Mouse (Mus musculus) cerebellum, adult 11-12 months (tissue): ENCODE measurements around the gene Olfr1441.

Experiments
- DNase-seq: peaks from one replicate; pipeline ENCODE4 v3.0.0; 2022

Gene Olfr1441

GRCm38 (mm10) chr19:12417361-12417760 lies at the start of gene Olfr1441:
TSS of gene Olfr1441 (plus strand) at chr19:12417433.
- no peak for DNase-seq

- no peak for DNase-seq
Measured at GRCm38 (mm10) chr19:12373004-12373403, 44.2 kb upstream of the Olfr1441 start.

GRCm38 (mm10) chr19:12374465-12375025 lies 42.7 kb upstream of the Olfr1441 start:
- no peak for DNase-seq

- no peak for DNase-seq
Measured at GRCm38 (mm10) chr19:12386979-12387378, 30.3 kb upstream of the Olfr1441 start, which contains the start of gene Olfr1440. TSS of gene Olfr1440 (plus strand) at chr19:12387279.

- no peak for DNase-seq
Measured at GRCm38 (mm10) chr19:12413737-12414136, 3.5 kb upstream of the Olfr1441 start.

DNA sequence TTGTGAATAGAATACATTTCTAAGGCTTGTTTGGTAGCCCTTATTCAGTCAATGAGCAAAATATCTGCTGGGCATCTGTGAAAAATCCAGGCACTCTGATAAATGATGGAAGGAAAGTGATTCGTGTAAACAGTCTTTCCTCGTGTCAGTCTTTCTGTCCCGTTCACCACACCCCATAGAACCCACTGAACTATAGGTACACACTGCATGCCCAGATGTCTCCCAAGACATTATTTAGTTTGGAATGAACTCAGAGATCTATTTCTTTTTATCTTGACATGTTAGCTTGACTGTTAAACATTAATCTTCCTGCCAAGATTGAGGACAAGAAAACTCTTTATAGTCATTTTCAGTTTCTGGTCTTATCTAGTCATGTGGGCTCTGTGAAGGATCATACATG lies 1.1 kb downstream of the Olfr1441 start:
- DNase-seq: no peak

DNA sequence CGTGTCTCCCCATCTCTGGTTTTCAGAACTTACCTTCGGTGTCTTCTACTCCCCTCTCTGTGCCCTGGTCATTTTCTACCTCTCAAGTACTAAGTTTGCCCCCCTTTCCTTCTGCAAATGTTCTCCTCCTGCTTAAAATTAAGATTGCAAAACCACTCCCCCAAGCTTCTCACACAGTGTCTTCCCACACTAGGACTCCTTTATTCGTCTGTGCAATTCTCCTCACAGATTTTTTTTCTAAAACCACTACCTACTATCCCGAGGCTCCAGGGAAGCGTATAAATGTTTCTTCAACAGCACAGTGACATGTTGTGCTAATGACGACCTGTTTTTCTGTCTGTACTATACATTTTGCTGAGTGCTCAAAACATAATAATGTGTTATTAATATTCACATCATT lies 3.3 kb downstream of the Olfr1441 start:
- DNase-seq: no peak

- no peak for DNase-seq
Measured at GRCm38 (mm10) chr19:12421680-12422079, 4.4 kb downstream of the Olfr1441 start.

DNA sequence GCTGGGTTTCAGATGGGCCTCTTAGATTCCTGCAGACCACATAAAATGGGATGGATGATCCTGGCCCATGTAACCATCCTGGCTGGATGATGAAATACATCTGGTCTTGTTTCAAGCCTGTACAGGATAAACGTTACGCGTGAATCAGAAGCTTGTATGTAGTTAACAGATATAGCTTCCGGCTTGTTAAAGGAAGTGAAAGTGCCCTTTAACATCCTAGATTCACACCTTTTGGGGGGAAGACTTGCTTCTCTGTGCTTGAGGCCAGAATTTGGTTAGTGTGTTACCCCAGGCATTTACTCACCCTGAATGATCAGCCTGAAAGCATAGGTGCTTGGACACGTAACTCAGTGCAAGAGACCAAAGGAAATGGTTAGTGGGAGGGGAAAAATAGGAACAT lies 9.9 kb downstream of the Olfr1441 start:
- DNase-seq: no peak

DNA sequence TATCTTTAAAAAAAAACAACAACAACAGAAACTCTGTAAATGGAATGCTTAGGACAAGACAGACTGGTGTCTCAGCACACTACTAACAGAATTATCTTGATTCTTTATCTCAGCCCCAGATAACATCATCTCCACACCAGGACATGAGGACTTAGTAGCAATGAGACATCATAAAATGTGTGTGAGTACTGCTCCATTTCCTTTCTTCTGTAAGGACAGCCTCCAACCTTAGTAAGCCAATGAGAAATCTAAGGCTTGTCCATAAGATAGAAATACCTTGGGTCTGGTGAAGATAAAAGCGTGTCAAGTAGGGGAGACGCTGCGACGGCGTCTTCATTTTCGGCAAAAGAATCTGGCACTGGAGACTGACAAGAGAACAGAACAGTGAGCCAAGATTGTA lies 10.4 kb downstream of the Olfr1441 start, which contains the start of gene Pfpl:
TSS of gene Pfpl (plus strand) at position 301 of the 400 bp plus-strand sequence.
- DNase-seq: no peak

DNA sequence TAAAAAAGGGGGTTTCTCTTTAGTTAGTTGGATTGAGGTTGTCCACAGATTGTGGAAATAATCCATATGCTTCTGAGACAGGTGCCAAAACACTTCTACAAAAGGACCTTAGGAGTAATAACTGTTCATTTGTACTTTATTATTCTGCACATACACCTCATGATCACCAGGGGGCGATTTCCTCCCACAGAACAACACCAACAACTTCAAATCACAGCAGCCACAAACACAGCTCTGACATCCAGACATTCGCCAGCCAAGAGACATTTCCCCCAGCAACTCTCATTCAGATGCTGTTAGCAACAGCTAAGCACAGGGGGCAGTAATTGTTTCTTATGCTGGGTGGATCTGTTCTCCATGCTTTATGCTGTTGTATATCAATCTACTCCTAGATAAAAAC lies 15.8 kb downstream of the Olfr1441 start:
- peak; percentile 6 for DNase-seq

GRCm38 (mm10) chr19:12435011-12435416 lies 17.8 kb downstream of the Olfr1441 start:
- no peak for DNase-seq

DNA sequence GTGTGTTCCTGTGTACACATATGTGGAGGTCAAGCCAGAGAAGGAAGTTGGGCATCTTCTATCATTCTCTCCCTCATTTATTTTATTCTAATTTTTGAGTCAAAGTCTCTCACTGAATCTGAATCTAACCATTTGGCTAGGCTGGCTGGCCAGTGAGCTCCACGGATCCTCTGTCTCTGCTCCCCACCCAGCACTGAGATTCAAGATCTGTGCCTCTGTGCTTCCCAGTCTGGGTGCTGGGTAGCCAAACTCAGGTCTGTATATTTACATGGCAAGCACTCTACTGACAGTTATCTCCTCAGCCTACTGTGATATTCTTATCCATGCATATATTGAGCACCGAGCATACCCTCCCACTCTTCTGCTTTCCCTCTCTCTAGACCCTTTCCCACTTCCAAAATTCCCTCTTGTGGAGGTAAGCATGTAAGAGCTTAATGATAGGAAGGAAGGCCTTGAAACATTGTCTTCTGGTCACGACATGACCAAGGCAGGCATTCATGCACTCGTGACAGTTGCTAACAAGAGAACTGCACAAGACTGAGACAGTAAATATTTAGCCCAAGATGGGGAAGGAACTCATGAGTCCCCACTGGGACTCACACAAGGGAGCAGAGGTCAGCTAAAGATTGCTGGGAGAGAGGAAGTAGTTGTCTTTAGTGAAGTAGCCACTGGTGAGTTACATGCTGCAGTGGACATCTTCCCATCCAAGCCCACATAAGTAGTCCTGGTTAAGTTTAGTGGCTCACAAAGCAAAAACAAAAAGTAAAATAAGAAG lies 18.7 kb downstream of the Olfr1441 start:
- no peak for DNase-seq

DNA sequence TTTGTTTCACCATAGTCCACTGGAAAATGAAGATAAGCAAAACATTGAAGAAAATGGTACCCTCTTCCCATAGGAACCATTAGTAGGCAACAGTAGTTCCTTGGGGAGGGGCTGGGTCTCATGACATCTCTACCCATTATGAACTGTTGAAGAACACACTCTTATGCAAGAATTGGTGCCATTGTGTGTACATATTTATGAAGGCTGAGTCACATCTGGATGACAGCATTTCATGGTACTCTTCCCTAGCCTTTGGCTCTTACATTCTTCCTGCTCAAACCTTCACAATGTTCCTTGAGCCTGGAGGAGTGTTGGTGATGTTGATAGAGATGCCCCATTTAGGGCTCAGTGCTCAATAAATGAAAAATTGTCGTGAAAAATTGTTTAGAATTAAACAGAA lies 22.3 kb downstream of the Olfr1441 start:
- no peak for DNase-seq

DNA sequence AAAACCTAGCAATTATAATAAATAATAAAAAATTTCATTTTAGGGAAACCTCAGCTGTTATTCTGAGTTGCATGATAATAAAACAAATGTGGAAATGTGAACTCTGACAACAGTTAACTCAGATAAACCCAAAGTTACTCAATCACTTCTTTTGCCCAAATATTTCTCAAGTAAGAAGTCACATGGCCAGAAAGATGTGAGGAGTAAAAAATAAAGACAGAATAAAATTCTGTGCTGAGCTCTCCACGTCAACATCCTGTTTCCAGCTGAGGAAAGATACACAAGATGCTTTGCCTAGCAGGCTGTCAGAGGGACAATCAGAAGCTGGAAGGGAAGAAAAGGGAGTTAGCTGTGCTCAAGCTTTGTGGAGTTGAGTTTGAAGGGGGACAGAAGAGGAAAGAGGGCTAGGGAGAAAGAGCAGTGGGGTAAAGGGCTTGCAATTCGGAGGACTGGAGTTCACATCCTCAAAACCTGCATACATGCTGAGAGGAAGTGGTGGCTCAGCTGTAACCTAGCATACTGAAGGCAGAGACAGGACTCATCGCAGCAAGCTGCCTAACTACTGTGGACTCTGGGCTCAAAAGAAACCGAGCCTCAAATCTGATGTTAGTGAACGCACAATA lies 23.0 kb downstream of the Olfr1441 start:
- DNase-seq: no peak

- DNase-seq: no peak
Measured at GRCm38 (mm10) chr19:12442560-12442959, 25.3 kb downstream of the Olfr1441 start.

GRCm38 (mm10) chr19:12445014-12445413 lies 27.8 kb downstream of the Olfr1441 start:
- DNase-seq: no peak

DNA sequence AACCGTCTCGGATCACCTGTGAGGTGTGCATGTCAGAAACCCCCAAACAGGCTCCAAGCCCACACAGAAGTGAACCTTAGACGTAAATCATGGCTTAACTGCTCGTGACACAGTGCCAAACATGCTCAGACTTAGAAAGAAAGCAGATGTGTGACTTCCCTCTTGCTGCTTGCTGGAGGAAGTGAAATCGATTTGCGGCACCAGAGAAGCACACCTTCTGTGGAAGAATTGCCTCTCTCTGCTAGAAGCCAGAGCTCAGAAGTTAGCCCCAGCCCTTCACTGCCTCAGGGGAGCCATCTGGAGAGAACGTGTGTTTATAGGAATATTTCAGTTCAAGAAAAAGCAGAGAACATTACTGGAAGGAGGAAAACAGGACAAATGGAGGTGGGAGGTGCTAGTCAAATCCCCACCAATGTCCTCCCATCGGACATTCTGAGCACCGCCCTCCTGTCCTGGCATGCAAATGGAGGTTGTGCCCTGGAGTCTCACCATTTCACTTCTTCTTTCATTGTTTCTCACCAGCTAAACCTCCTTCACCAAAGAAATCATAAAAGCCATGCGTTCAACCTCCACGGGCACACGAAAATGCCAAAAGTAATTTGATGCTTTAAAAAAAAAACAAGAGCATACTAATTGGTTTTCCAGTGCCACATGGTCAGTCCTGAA lies 40.3 kb downstream of the Olfr1441 start:
- DNase-seq: no peak

GRCm38 (mm10) chr19:12459516-12459915 lies 42.3 kb downstream of the Olfr1441 start:
- no peak for DNase-seq

GRCm38 (mm10) chr19:12460282-12461249 lies 43.3 kb downstream of the Olfr1441 start, which contains the start of gene Mpeg1:
TSS of gene Mpeg1 (plus strand) at chr19:12460779.
- no peak for DNase-seq

DNA sequence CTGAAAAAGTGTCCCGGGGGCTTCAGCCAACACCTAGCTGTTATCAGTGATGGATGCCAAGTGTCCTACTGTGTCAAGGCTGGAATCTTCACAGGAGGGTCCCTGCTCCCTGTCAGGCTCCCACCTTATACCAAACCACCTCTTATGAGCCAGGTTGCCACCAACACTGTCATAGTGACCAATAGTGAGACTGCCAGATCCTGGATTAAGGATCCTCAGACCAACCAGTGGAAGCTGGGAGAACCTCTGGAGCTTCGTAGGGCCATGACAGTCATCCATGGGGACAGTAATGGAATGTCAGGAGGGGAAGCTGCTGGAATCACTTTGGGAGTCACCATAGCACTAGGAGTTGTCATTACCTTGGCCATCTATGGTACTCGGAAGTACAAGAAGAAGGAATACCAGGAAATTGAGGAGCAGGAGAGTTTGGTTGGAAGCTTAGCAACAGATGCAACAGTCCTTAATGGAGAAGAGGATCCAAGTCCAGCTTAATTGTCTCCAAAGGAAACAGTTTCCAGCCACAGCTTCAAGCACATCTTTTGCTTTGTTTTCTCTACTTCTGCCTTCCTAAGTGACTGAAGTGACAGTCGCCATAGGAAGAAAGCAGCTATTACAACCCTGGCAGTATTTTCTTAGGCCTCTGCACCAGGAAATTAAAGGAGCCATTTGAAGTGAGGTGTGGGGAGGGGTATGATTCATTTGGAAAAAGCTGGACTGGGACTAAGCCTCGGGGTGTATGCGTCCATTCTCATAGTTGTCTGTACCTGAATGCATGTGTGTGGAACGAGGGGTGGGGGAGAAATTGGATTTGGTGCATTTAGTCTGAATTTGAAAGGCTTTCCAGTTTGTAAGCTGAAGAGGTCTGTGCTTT lies 45.9 kb downstream of the Olfr1441 start:
- no peak for DNase-seq
